Mouse (Mus musculus) frontal cortex, postnatal 25 days (tissue): Measurements from ENCODE around the gene Rnase9.
A peak's percentile ranks its signal among the peaks of the same experiment; 100 is the strongest.
"Not testable (repeated sequence)": the region's sequence is repeated elsewhere in the genome, so short reads cannot be mapped to it uniquely, and the experiment has no call there.

ENCODE experiments used
- DNase-seq, 2 experiments: peaks; one replicate each; pipeline ENCODE4 v3.0.0; 2022; ENCODE audit warnings: low spot score in 2 of 2

Gene Rnase9

DNA sequence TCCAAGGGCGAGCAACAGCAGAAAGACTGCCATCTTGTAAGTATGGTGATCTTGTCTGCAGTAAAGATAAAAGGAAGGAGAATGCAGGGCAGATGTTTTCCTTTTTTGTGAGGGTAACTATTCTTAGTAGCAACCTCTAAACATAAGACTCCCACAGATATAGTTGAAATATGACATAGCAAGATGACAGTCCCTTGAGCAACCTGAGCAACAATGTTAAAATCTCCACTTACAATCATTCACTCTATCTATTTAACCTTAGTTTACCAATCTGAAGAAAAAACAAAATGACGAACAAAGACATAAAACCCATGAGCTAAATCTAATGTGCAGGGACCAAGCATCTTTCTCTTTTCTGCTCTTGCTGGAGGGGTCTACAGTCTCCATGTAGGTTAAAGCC, 8.4 kb upstream of the Rnase9 start, which contains the start of gene Rnase11:
Gene Rnase11, minus strand, starts transcription at position 101 of the 400 bp plus-strand sequence.
- no peak for DNase-seq

- no peak for DNase-seq
These were observed 6.2 kb upstream of the Rnase9 start for GRCm38 (mm10) chr14:51047846-51048245.

DNA sequence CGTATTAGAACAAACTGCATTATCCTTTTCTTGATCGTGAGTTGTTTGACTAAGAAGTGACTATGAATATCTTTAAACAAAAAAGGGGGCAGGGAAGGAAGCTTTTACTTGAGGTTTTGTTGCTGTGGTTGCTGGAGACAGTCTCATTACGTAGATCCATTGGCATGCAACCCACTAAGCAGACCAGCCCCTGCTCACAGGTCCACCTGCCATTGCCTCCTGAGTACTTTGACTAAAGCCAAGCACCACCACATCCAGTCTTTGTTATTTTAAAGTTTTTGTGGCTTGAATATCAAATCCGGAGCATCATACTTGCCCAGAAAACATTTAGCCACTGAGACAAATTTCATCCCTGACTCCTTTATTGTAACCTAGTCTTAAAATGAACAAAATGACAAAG, 5.5 kb downstream of the Rnase9 start:
- DNase-seq: no peak

DNA sequence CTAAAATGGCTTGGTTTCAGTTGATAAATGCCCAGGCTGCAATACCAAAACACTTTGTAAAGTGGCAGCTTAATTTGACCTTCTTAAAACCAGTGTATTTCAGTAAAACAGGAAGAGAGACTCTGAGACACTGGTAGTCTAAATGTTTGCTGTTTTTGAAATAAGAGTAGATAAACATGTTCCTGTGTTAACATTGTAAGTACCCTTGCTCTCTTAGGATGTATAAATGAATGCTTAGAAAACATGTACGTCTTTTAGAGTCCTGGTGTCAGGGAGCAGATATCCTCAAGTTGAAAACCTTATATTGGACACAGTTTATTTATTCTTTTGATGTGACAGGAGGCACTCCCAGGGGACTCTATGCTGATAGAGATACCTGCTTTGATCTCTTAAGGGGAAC, 6.5 kb downstream of the Rnase9 start:
- DNase-seq: no peak

DNA sequence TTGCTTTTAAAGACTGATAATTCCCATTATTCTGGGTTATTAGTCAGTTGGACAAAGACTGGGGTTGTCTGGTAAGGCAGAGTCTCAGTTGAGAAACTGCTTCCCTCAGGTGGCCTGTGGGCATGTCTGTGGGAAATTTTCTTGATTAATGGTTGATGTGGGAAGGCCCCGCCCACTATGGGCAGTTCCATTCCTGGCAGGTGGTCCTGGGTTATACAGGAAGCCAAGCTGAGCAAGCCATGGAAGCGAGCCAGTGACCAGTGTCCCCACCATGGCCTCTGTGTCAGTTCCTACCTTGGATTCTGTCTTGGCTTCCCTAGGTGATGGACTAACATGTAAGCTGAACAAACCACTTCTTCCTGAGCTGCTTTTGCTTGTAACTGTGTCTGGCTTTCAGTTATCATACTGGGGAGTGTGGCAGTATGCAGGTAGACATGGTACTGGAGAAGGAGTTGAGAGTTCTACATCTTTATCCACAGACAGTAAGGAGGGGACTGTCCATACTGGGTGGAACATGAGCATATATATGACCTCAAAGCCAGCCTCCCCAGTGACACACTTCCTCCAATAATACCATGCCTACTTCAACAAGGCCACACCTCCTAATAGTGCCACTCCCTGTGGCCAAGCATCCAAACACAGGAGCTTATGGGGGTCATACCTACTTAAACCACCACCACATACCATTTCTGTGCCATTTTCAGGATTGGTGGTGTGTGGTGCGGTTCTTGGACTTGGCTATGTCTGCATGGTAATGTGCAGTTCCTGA, 14.1 kb downstream of the Rnase9 start:
- DNase-seq: no peak

GRCm38 (mm10) chr14:51026391-51027133, 15.1 kb downstream of the Rnase9 start:
- DNase-seq: peak; percentile 26 to 50

DNA sequence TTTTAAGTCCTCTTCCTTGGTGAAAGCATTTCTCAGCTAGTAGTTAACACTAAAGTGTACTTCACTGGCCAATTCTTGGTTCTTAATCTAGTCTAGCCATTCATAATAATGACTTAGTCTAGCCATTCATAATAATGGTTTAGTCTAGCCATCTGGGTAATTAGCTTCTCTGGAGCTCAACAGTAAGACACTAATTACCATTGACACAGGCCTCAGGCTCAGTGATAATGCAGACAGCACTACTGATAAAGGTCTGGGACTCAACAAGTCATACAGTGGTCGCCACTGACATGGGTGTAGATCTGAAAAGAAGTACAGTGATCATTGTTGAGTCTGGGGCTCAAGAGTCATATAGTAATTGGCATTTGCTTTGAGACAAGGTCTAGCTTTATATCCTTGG, 16.8 kb downstream of the Rnase9 start:
- DNase-seq: no peak

DNA sequence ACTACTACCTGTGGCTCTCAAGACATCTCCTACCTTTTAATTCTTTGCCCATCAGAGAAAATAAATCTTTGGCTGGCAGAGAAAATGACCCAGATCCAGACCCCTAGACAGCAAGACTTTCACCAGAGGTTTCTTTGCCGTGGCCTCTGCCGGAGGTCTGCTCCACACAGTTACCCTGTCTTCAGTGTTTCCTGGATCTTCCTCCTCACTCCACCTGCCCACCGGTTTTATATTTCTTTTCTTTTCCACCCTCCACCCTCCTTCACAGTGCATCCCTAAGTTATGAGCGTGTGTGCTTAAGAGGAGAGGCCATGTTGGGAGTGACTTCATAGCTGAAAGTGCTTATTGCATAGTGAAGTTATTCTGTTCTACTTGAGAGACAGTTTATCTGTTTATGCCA, 18.2 kb downstream of the Rnase9 start:
- no peak for DNase-seq

DNA sequence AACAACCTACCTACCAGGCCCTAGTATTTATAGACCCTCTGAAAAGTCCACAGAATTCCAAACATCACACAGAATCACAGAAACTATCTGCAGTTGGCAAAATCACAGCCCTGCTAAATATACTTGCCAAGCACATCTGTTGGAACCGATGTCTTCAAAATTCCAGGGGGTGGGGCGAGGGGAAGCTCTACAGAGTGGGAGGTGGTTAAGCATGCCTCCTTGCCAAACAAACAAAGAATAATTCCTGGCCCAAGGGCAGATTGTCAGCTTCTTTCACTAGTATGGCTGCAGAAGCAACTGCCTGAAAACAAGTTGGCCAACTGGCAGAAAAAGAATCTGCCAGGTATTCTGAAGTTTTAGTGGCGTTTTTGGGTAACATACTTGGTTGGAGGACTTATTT, 24.4 kb downstream of the Rnase9 start:
- DNase-seq: no peak

- DNase-seq: no peak
These were observed 25.9 kb downstream of the Rnase9 start for GRCm38 (mm10) chr14:51015780-51016179.

GRCm38 (mm10) chr14:51014724-51015123, 26.9 kb downstream of the Rnase9 start:
- DNase-seq: not testable (repeated sequence)

DNA sequence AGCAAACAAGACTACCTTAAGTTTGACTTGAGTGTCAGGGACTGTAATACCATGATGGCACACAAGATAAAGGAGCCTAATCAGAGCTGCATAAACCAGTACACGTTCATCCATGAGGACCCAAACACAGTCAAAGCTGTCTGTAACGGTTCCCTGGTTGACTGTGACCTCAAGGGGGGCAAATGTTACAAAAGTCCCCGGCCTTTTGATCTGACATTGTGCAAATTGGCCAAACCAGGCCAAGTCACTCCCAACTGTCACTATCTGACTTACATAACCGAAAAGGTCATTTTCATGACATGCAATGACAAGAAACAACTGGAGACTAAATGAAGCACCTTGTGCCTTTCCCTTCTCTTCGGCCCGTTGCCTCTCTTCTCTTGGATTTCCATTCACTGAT, 32.1 kb downstream of the Rnase9 start:
- no peak for DNase-seq

DNA sequence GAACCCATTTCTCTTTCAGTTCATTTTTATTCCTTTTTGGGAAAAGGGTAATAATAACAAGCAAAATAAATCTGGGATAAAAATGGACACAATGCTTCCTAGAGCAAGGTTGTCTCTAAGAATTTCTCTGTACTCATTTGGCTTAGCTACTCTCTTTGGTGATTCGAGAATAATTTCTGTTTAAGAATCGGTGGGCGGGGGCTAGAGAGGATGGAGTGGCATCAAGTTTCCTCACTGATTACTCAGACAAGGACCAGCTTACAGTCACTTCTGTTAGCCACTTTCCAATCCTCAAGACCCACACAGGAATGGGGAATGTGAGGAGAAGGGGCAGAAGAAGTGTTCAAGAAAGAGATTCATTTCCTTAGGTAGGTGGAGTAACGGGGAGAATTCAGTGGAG, 32.9 kb downstream of the Rnase9 start:
- DNase-seq: no peak

DNA sequence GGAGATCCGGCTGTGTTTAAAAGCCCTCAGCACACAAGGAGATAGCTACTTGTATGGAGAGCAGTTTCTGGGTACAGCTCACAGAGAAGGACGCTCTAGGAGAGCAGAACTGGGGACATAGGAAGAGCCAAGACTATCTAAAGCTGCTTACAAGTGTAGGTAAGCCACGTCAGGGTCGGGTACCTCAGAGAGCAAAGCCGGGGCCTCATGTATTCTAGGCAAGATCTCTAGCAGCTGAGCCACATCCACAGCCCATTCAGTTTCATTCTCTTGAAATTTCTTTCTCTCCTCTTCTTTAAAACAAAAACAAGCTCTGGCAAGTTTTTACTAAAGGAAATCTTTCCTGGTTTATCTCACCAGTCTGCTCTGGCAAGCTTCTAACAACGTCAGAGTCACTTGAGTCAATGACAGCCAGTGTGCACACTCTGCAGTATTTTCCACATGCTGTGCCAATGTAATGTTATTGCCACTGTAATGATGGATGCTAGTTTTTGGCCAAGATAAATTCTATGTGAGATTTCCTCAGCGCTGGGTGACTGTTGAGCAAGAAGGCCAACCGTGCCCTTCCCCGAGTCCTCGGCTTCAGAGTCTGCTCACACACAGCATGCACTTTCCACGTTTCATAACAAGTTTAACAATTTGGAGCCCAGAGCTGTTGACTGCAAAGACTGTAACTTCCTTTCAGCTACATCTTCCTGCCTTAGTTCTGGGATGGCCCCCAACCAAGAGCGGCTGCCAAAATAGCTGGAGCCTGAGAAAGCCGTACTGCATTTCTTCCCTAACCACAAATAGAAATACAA, 33.6 kb downstream of the Rnase9 start:
- peak in 1 of 2 experiments; percentile 17 for DNase-seq

GRCm38 (mm10) chr14:51007152-51007801, 34.4 kb downstream of the Rnase9 start, which contains the start of gene Rnase10:
Gene Rnase10 (plus strand): TSS chr14:51007751.
- no peak for DNase-seq

DNA sequence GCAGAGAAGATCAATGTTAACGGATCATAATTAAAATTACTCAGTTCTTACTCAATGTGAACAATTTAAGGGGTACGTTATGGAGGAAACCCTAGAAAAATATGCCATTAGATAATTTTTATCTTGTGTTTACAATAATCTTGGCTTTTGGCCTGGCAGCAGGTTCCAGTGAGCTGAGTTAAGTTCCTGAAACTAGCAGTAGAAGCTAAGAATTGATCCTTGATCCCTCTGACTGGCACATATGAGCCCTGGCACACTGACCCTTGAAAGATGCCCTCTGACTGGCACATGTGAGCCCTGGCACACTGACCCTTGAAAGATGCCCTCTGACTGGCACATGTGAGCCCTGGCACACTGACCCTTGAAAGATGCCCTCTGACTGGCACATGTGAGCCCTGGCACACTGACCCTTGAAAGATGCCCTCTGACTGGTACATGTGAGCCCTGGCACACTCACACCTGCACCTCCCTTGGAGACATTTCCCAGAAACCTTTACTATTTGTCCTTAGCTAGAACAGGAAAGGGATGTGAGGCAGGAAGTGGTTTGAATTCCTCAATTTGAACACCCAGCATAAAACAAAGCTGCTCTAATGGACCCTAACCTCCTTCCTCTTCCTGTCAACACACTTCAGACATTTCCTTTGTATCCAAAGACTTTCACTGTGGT, 43.5 kb downstream of the Rnase9 start:
- no peak for DNase-seq

GRCm38 (mm10) chr14:50997088-50997487, 44.6 kb downstream of the Rnase9 start:
- DNase-seq: no peak

GRCm38 (mm10) chr14:50991037-50991436, 50.6 kb downstream of the Rnase9 start:
- DNase-seq: no peak
